Mouse (Mus musculus) c-Kit-positive CD71-negative TER-119-negative erythroid progenitor cells, embryonic 14.5 days (primary cell): ENCODE data around the gene Eif3i.

Experiments used
- DNase-seq: peaks from one replicate; pipeline ENCODE4 v3.0.0-alpha.2; 2013; ENCODE audit warnings: low read depth

Eif3i gene

GRCm38 (mm10) chr4:129618786-129619691, 18.6 kb upstream of the Eif3i start, which contains the start of gene Iqcc:
Iqcc (minus strand) TSS chr4:129619099.
- peak; percentile 84 for DNase-seq

- no peak for DNase-seq
Measured at GRCm38 (mm10) chr4:129618031-129618430, 17.6 kb upstream of the Eif3i start.

GRCm38 (mm10) chr4:129617121-129617641, 16.7 kb upstream of the Eif3i start:
- DNase-seq, result no peak

- no peak for DNase-seq
Measured at GRCm38 (mm10) chr4:129616631-129617030, 16.2 kb upstream of the Eif3i start.

- DNase-seq, result no peak
Measured at GRCm38 (mm10) chr4:129615801-129616290, 15.4 kb upstream of the Eif3i start.

- DNase-seq, result no peak
Measured at GRCm38 (mm10) chr4:129614093-129614492, 13.6 kb upstream of the Eif3i start, which contains the start of gene Dcdc2b. Dcdc2b (minus strand) TSS chr4:129614257.

GRCm38 (mm10) chr4:129610472-129610871, 10.0 kb upstream of the Eif3i start:
- DNase-seq, result no peak

GRCm38 (mm10) chr4:129610026-129610425, 9.6 kb upstream of the Eif3i start:
- no peak for DNase-seq

- DNase-seq, result no peak
Measured at GRCm38 (mm10) chr4:129609139-129609631, 8.7 kb upstream of the Eif3i start.

- DNase-seq, result peak; percentile 83
Measured at GRCm38 (mm10) chr4:129608426-129609025, 8.1 kb upstream of the Eif3i start.

- no peak for DNase-seq
Measured at GRCm38 (mm10) chr4:129588865-129589264, 11.6 kb downstream of the Eif3i start.

GRCm38 (mm10) chr4:129586943-129587342, 13.5 kb downstream of the Eif3i start:
- no peak for DNase-seq

- DNase-seq, result no peak
Measured at GRCm38 (mm10) chr4:129585773-129586172, 14.7 kb downstream of the Eif3i start.

GRCm38 (mm10) chr4:129584884-129585608, 15.4 kb downstream of the Eif3i start:
- DNase-seq, result peak; percentile 83

GRCm38 (mm10) chr4:129584370-129584769, 16.1 kb downstream of the Eif3i start:
- no peak for DNase-seq

- no peak for DNase-seq
Measured at GRCm38 (mm10) chr4:129582251-129582650, 18.2 kb downstream of the Eif3i start.

- DNase-seq, result no peak
Measured at GRCm38 (mm10) chr4:129580347-129580746, 20.1 kb downstream of the Eif3i start.

GRCm38 (mm10) chr4:129578466-129578865, 22.0 kb downstream of the Eif3i start, which contains the start of gene Fam167b:
Fam167b (minus strand) TSS chr4:129578549.
- no peak for DNase-seq

- no peak for DNase-seq
Measured at GRCm38 (mm10) chr4:129577688-129578087, 22.8 kb downstream of the Eif3i start.

GRCm38 (mm10) chr4:129576863-129577491, 23.5 kb downstream of the Eif3i start:
- no peak for DNase-seq

GRCm38 (mm10) chr4:129575171-129575844, 25.1 kb downstream of the Eif3i start:
- peak; percentile 77 for DNase-seq
